Mouse (Mus musculus) intestine, embryonic 14.5 days (tissue): ENCODE measurements around the gene Zfp36l2. TPM values are rescaled to one million over a fixed set of nuclear protein-coding genes. Genes with fewer than 3 reads are reported as not detected.
A peak's percentile ranks its signal among the peaks of the same experiment; 100 is the strongest.

Experiments
- ATAC-seq: fragments of 200-750 bp; cut with Nextera tagmentation; replicated peaks from 2 replicates; pipeline ENCODE4 v1.8.0; 2017; ENCODE audit warnings: low read depth, moderate number of reproducible peaks, moderate TSS enrichment, moderate library complexity; ENCODE audit not compliant: low FRiP score, low TSS enrichment
- DNase-seq: peaks from one replicate; pipeline ENCODE4 v3.0.0-alpha.2; 2018; ENCODE audit warnings: low spot score
- H3K27ac ChIP-seq: fragments of 300-500 bp; sonication (generic); 2 replicates; pipeline ENCODE4 v1.5.1; 2014; ENCODE audit warnings: low read depth, mild to moderate bottlenecking, control low read depth
- H3K27me3 ChIP-seq: fragments of 300-500 bp; sonication (generic); replicated peaks from 2 replicates; pipeline ENCODE4 v1.6.1; 2014; ENCODE audit warnings: low read length, control low read depth; ENCODE audit not compliant: control insufficient read depth, insufficient read depth
- H3K36me3 ChIP-seq: fragments of 300-500 bp; sonication (generic); 2 replicates; pipeline ENCODE4 v1.6.1; 2014; ENCODE audit warnings: low read length, control low read depth; ENCODE audit not compliant: control insufficient read depth, insufficient read depth
- H3K4me1 ChIP-seq: fragments of 300-500 bp; sonication (generic); replicated peaks from 2 replicates; pipeline ENCODE4 v1.6.1; 2014; ENCODE audit warnings: low read length, control low read depth, mixed read lengths; ENCODE audit not compliant: control insufficient read depth, insufficient read depth
- H3K4me2 ChIP-seq: fragments of 300-500 bp; sonication (generic); 2 replicates; pipeline ENCODE4 v1.6.1; 2014; ENCODE audit warnings: low read length
- H3K4me3 ChIP-seq: fragments of 300-500 bp; sonication (generic); 2 replicates; pipeline ENCODE4 v1.5.1; 2014; ENCODE audit warnings: low read depth, low read length, control low read depth, mixed read lengths
- H3K9ac ChIP-seq: fragments of 300-500 bp; sonication (generic); 2 replicates; pipeline ENCODE4 v1.6.1; 2014; ENCODE audit warnings: mild to moderate bottlenecking, low read length
- H3K9me3 ChIP-seq: fragments of 300-500 bp; sonication (generic); 2 replicates; pipeline ENCODE4 v1.6.1; 2016; ENCODE audit warnings: low read length, control low read depth; ENCODE audit not compliant: control insufficient read depth
- WGBS: fragments of 180-500 bp; shearing (Covaris S2); extraction: QIAGEN DNeasy Blood & Tissue Kit; methylation state at CpG from one replicate; pipeline ENCODE4 v1.1.7; 2014; 5-methylcytosine and 5-hydroxymethylcytosine counted together
- polyA plus RNA-seq: library from polyadenylated mRNA; unstranded; fragments of >200 nt; fragmentation: Nextera tagmentation; extraction: Ambion mirVana; gene quantifications from 2 replicates; pipeline ENCODE4 v1.2.1, GENCODE M21; 2014

Gene Zfp36l2
- polyA plus RNA-seq, 1 experiment from 2014 or later: 36.5 TPM

DNA sequence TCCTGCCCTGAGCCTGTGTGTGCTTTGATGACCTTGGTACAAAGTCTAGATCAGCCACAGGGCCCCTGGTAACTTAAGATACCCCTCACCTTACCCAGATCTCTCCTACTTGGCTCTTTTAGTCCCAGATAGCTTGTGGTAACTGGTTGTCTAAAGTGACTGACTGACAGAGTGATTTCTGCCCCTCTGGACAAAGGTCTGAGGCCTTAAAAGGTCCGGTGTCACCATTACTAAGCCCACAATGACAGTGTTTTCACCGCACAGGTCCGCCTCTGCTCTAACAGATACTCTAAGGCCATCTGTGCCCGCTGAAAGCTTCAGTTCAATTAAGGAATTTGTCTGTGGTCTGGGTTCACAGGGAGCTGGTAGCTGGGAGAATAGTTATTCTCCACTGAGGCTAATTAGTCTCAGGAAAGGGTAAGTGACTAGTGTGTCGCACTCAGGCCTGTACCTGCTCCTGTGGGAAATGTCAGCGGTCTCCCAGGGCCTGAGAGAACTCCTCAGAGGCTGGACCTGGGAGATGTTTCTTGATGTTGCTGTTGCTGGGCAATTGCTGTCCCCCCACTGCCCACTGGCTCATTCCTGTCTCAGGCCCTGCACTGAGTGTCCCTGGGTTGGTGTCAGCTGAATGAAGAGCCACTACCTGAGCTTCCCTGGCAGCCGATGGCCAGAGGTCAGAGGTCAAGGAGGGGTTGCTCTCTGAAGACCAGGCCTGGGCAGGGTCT lies 41.1 kb downstream of the Zfp36l2 start:
- Histone ChIP-seq H3K9me3 (no peaks in the 10 kb centered on the region), H3K4me3 (no peak overlapping the region), H3K4me2 (no peak overlapping the region), H3K36me3 (no peaks in the 10 kb centered on the region), H3K9ac (no peak overlapping the region), H3K4me1 (peaks cover 59% of the 10 kb centered on the region), H3K27ac (peak overlapping the region; percentile 65), H3K27me3 (no peaks in the 10 kb centered on the region)
- no peak for DNase-seq
- no peak for ATAC-seq
- WGBS: 66% methylated on average over 7 of the region's 7 CpGs

GRCm38 (mm10) chr17:84145826-84146287 lies 41.9 kb downstream of the Zfp36l2 start:
- Histone ChIP-seq H3K9me3 (no peaks in the 10 kb centered on the region), H3K36me3 (no peaks in the 10 kb centered on the region), H3K4me1 (peaks cover 67% of the 10 kb centered on the region), H3K9ac (no peak overlapping the region), H3K4me3 (no peak overlapping the region), H3K27ac (peak overlapping the region; percentile 65), H3K4me2 (no peak overlapping the region), H3K27me3 (no peaks in the 10 kb centered on the region)
- 24% methylated on average over 10 of the region's 10 CpGs for WGBS
- ATAC-seq: no peak
- no peak for DNase-seq

DNA sequence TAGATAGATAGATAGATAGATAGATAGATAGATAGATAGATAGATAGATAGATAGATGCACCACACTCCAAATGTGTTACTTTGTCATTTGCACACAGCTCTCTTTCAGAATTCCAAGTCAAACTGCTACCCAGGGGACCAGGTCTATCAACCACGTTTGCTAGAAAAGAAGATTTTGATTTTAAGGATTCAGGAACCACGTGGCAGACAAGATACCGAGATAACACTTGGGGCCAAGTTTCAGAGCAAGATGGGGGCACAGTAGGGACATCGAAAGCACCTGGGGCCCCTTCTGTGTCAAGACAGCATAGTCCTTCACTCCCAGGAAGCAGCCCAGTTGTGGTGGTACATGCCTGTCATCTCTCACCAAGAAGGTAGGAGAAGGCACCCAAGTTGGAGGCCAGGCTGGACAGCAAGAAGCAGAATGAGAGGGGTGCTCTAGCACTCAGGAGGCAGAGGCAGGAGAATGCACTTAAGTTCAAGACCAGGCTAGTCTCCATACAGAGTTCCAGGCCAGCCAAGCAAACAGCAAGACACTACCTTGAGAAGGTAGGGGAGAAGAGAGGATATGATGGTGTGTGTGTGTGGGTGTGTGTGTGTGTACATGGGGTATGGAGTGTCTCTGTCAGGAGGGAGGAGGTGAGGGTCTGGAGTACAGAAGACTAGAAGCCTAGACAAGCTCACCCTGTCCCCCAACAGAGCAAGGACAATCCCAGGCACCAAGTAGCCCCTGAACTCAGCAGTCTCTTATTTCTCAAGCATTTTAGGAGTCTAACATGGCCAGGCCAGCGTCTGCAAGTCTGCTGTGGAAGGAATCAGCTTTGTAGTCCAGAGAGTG lies 42.8 kb downstream of the Zfp36l2 start:
- H3K4me3 ChIP-seq: no peak overlapping the region
- H3K27ac ChIP-seq: peak overlapping the region; percentile 65; the same call in 1 of the 2 replicates
- DNase-seq (no peak), ATAC-seq (no peak)
- no peaks in the 10 kb centered on the region for H3K27me3 ChIP-seq
- H3K9ac ChIP-seq: no peak overlapping the region
- H3K9me3 ChIP-seq: no peaks in the 10 kb centered on the region
- WGBS: 78% methylated on average over 5 of the region's 5 CpGs
- no peaks in the 10 kb centered on the region for H3K36me3 ChIP-seq
- H3K4me1 ChIP-seq: peaks cover 76% of the 10 kb centered on the region
- no peak overlapping the region for H3K4me2 ChIP-seq

DNA sequence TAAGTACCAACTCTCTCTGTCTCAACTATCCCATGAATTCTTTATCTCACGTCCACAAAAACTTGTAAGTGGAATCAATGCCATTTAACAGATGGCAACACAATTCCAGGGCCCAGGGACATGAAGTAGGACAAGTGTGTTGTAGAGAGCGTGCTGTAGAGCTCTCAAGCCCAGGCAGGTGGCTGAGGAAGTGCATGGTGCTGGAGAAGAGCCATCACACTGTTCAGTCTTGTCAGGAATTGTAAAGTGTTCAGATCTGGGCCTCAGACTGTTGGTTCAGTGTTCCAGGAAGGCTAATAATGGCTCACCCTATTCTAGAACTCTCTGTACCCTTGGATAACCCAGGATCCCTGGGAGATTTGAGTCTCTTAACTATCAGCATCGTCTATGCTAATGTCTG lies 43.6 kb downstream of the Zfp36l2 start:
- peaks cover 70% of the 10 kb centered on the region for H3K4me1 ChIP-seq

GRCm38 (mm10) chr17:84143219-84143844 lies 44.4 kb downstream of the Zfp36l2 start:
- DNase-seq: no peak
- ATAC-seq: no peak
- H3K9ac ChIP-seq: no peak overlapping the region
- H3K9me3 ChIP-seq: no peaks in the 10 kb centered on the region
- H3K27ac ChIP-seq: no peak overlapping the region
- no peaks in the 10 kb centered on the region for H3K36me3 ChIP-seq
- H3K4me3 ChIP-seq: no peak overlapping the region
- no peaks in the 10 kb centered on the region for H3K27me3 ChIP-seq
- WGBS: 38% methylated on average over 12 of the region's 12 CpGs
- H3K4me1 ChIP-seq: peaks cover 62% of the 10 kb centered on the region
- no peak overlapping the region for H3K4me2 ChIP-seq

More for the DNA sequence above, 43.6 kb downstream of the Zfp36l2 start:
- WGBS: 90% methylated on average over 3 of the region's 3 CpGs
- no peaks in the 10 kb centered on the region for H3K9me3 ChIP-seq
- H3K9ac ChIP-seq: no peak overlapping the region
- no peak overlapping the region for H3K27ac ChIP-seq
- no peaks in the 10 kb centered on the region for H3K27me3 ChIP-seq
- H3K4me3 ChIP-seq: no peak overlapping the region
- H3K36me3 ChIP-seq: no peaks in the 10 kb centered on the region
- no peak overlapping the region for H3K4me2 ChIP-seq
- ATAC-seq: no peak
- DNase-seq: no peak

- no peak overlapping the region for H3K4me2 ChIP-seq
Measured at GRCm38 (mm10) chr17:84141691-84142090, 46.1 kb downstream of the Zfp36l2 start.

DNA sequence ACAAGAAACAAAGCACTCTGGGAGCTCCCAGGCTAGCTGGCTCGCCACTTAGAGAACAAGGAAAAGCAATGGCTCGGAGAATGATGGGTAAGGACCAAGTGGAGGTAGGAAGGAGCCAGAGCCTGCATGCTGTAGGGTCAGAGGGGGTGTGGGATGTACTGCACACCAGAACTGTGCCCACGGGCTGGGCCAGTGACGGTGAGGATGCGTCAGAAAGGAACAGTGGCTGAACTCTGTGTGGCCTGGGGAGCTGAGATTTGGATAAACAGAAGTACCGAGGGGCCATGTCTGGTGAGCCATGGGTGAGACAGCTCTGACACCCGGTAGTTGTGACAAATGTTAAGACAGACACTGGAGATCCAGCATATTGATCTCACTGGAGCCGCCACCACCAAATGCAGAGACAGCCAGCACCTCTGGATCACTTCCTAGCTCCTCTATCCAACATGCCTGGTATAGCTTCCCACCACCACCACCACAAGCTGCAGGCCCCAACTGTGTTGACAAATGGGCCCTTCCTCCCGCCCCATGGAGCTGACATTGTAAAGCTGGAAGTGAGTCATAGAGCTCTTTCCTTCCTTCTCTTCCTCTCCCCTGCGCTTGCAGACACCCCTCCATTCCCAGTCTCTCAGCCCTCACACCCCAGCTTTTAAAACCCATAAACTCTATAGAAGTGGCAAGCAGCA lies 46.8 kb downstream of the Zfp36l2 start:
- no peaks in the 10 kb centered on the region for H3K9me3 ChIP-seq
- H3K36me3 ChIP-seq: no peaks in the 10 kb centered on the region
- H3K4me2 ChIP-seq: no peak overlapping the region
- no peak overlapping the region for H3K4me3 ChIP-seq
- ATAC-seq (no peak), DNase-seq (no peak)
- H3K27ac ChIP-seq: peak overlapping the region; percentile 72
- H3K27me3 ChIP-seq: no peaks in the 10 kb centered on the region
- no peak overlapping the region for H3K9ac ChIP-seq
- 37% methylated on average over 10 of the region's 10 CpGs for WGBS
- H3K4me1 ChIP-seq: peaks cover 41% of the 10 kb centered on the region

More at GRCm38 (mm10) chr17:84141691-84142090, 46.1 kb downstream of the Zfp36l2 start:
- Histone ChIP-seq H3K27ac (peak overlapping the region; percentile 72; the same call in 1 of the 2 replicates), H3K4me1 (peaks cover 48% of the 10 kb centered on the region), H3K9ac (no peak overlapping the region), H3K4me3 (no peak overlapping the region), H3K9me3 (no peaks in the 10 kb centered on the region), H3K36me3 (no peaks in the 10 kb centered on the region), H3K27me3 (no peaks in the 10 kb centered on the region)
- 84% methylated on average over 6 of the region's 6 CpGs for WGBS
- DNase-seq (no peak), ATAC-seq (no peak)
